Mouse (Mus musculus) liver, embryonic 13.5 days (tissue): ENCODE results near the gene Parp4. TPM values are rescaled to one million over a fixed set of nuclear protein-coding genes. Genes with fewer than 3 reads are reported as not detected.

Experiments used
- ATAC-seq: fragments of 200-750 bp; cut with Nextera tagmentation; 2 replicates; pipeline ENCODE4 v1.8.0; 2017; ENCODE audit warnings: low read depth, mild to moderate bottlenecking, moderate number of reproducible peaks, moderate library complexity
- DNase-seq: peaks from one replicate; pipeline ENCODE4 v3.0.0; 2022
- H3K27ac ChIP-seq: fragments of 300-500 bp; sonication (generic); 2 replicates; pipeline ENCODE4 v1.5.1; 2015; ENCODE audit warnings: moderate library complexity, mild to moderate bottlenecking, inconsistent platforms
- H3K27me3 ChIP-seq: fragments of 300-500 bp; sonication (generic); 2 replicates; pipeline ENCODE4 v1.6.1; 2015; ENCODE audit warnings: mild to moderate bottlenecking, inconsistent platforms
- H3K36me3 ChIP-seq: fragments of 300-500 bp; sonication (generic); 2 replicates; pipeline ENCODE4 v1.6.1; 2015; ENCODE audit warnings: mild to moderate bottlenecking, inconsistent platforms
- H3K4me1 ChIP-seq: fragments of 300-500 bp; sonication (generic); replicated peaks from 2 replicates; pipeline ENCODE4 v1.6.1; 2015; ENCODE audit warnings: inconsistent platforms
- H3K4me2 ChIP-seq: fragments of 300-500 bp; sonication (generic); 2 replicates; pipeline ENCODE4 v1.6.1; 2015; ENCODE audit warnings: inconsistent platforms, mild to moderate bottlenecking, moderate library complexity
- H3K4me3 ChIP-seq: fragments of 300-500 bp; sonication (generic); replicated peaks from 2 replicates; pipeline ENCODE4 v1.5.1; 2015; ENCODE audit warnings: mild to moderate bottlenecking, inconsistent platforms
- H3K9ac ChIP-seq: fragments of 300-500 bp; sonication (generic); 2 replicates; pipeline ENCODE4 v1.6.1; 2015; ENCODE audit warnings: mild to moderate bottlenecking, inconsistent platforms
- H3K9me3 ChIP-seq: fragments of 300-500 bp; sonication (generic); replicated peaks from 2 replicates; pipeline ENCODE4 v1.6.1; 2016; ENCODE audit warnings: inconsistent platforms
- WGBS: fragments of 180-500 bp; shearing (Covaris S2); methylation state at CpG from one replicate; pipeline ENCODE4 v1.1.7; 2015; ENCODE audit not compliant: insufficient replicate concordance; 5-methylcytosine and 5-hydroxymethylcytosine counted together
- polyA plus RNA-seq: library from polyadenylated mRNA; unstranded; fragments of >200 nt; fragmentation: Nextera tagmentation; extraction: Ambion mirVana; gene quantifications from 2 replicates; pipeline ENCODE4 v1.2.1, GENCODE M21; 2015

Parp4 gene
- polyA plus RNA-seq, 1 experiment from 2014 or later: 1.5 TPM

- Histone ChIP-seq H3K9me3 (no peaks in the 10 kb centered on the region), H3K4me3 (peak overlapping the region; percentile 89), H3K27ac (no peak overlapping the region), H3K4me1 (peaks cover 57% of the 10 kb centered on the region), H3K36me3 (no peaks in the 10 kb centered on the region), H3K4me2 (peak overlapping the region; percentile 80), H3K9ac (peak overlapping the region; percentile 61), H3K27me3 (no peaks in the 10 kb centered on the region)
- DNase-seq (no peak), ATAC-seq (no peak)
- WGBS: 71% methylated on average over 2 of the region's 2 CpGs
Observed at GRCm38 (mm10) chr14:56572546-56572945, 2.9 kb upstream of the Parp4 start.

- Histone ChIP-seq H3K9me3 (no peaks in the 10 kb centered on the region), H3K27ac (peak overlapping the region; percentile 11), H3K36me3 (no peaks in the 10 kb centered on the region), H3K4me2 (peak overlapping the region; percentile 75), H3K4me3 (peak overlapping the region; percentile 67), H3K9ac (peak overlapping the region; percentile 66), H3K4me1 (peaks cover 29% of the 10 kb centered on the region), H3K27me3 (no peaks in the 10 kb centered on the region)
- ATAC-seq: no peak
- 65% methylated on average over 18 of the region's 18 CpGs for WGBS
- DNase-seq: no peak
Observed at GRCm38 (mm10) chr14:56575969-56576901, 816 bp downstream of the Parp4 start.

GRCm38 (mm10) chr14:56579011-56579410 is 3.6 kb downstream of the Parp4 start:
- no peaks in the 10 kb centered on the region for H3K9me3 ChIP-seq
- no peak overlapping the region for H3K4me2 ChIP-seq
- H3K4me1 ChIP-seq: peaks cover 24% of the 10 kb centered on the region
- ATAC-seq (no peak), DNase-seq (no peak)
- H3K9ac ChIP-seq: no peak overlapping the region
- H3K4me3 ChIP-seq: no peak overlapping the region
- WGBS: 73% methylated on average over 8 of the region's 8 CpGs
- H3K27me3 ChIP-seq: no peaks in the 10 kb centered on the region
- H3K27ac ChIP-seq: no peak overlapping the region
- H3K36me3 ChIP-seq: no peaks in the 10 kb centered on the region

- H3K9me3 ChIP-seq: no peaks in the 10 kb centered on the region
- WGBS: 38% methylated on average over 5 of the region's 5 CpGs
- ATAC-seq (no peak), DNase-seq (no peak)
- no peak overlapping the region for H3K4me2 ChIP-seq
- peaks cover 6% of the 10 kb centered on the region for H3K4me1 ChIP-seq
- no peak overlapping the region for H3K27ac ChIP-seq
- no peak overlapping the region for H3K9ac ChIP-seq
- 0 out of 2 replicates have a peak, but pooled peaks cover 3% of the 10 kb centered on the region for H3K36me3 ChIP-seq
- H3K27me3 ChIP-seq: no peaks in the 10 kb centered on the region
- H3K4me3 ChIP-seq: no peak overlapping the region
Observed at GRCm38 (mm10) chr14:56581117-56581516, 5.7 kb downstream of the Parp4 start.

GRCm38 (mm10) chr14:56582294-56582693 is 6.9 kb downstream of the Parp4 start:
- 0 out of 2 replicates have a peak, but pooled peaks cover 3% of the 10 kb centered on the region for H3K36me3 ChIP-seq
- H3K4me3 ChIP-seq: no peak overlapping the region
- no peaks in the 10 kb centered on the region for H3K4me1 ChIP-seq
- no peaks in the 10 kb centered on the region for H3K9me3 ChIP-seq
- H3K27ac ChIP-seq: no peak overlapping the region
- WGBS: 78% methylated on average over 6 of the region's 6 CpGs
- no peak overlapping the region for H3K9ac ChIP-seq
- H3K4me2 ChIP-seq: no peak overlapping the region
- ATAC-seq (no peak), DNase-seq (no peak)
- no peaks in the 10 kb centered on the region for H3K27me3 ChIP-seq

DNA sequence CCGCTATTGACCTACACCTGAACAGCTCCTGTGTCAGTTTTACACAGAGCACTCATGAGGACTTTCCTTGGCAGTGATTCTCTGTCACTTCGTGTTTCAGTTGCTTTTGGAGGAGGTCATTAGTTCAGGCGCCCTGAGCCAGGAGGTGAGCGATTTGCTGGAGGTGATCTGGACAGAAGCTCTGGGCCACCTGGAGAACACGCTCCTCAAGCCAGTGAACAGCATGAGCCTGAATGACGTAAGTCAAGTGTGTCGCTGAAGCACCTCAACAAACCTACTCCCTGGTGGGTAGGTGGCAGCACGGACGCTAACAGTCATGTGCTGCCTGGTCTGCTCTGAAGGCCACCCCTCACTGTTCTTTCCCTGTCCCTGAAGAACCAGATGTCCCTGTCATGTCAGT is 16.8 kb downstream of the Parp4 start:
- ATAC-seq: no peak
- Histone ChIP-seq H3K4me3 (no peak overlapping the region), H3K9ac (no peak overlapping the region), H3K27ac (no peak overlapping the region), H3K4me1 (no peaks in the 10 kb centered on the region), H3K36me3 (peaks cover 22% of the 10 kb centered on the region; the same call in 1 of the 2 replicates), H3K27me3 (no peaks in the 10 kb centered on the region), H3K4me2 (no peak overlapping the region), H3K9me3 (no peaks in the 10 kb centered on the region)
- DNase-seq: no peak
- WGBS: 80% methylated on average over 9 of the region's 9 CpGs

GRCm38 (mm10) chr14:56594811-56595210 is 19.4 kb downstream of the Parp4 start:
- Histone ChIP-seq H3K9ac (no peak overlapping the region), H3K4me2 (no peak overlapping the region), H3K36me3 (peaks cover 22% of the 10 kb centered on the region; the same call in 1 of the 2 replicates), H3K27ac (no peak overlapping the region), H3K27me3 (no peaks in the 10 kb centered on the region), H3K9me3 (no peaks in the 10 kb centered on the region), H3K4me1 (no peaks in the 10 kb centered on the region), H3K4me3 (no peak overlapping the region)
- 76% methylated on average over 1 of the region's 1 CpGs for whole genome bisulfite sequencing
- DNase-seq (no peak), ATAC-seq (no peak)

GRCm38 (mm10) chr14:56598759-56599158 is 23.3 kb downstream of the Parp4 start:
- WGBS: 55% methylated on average over 6 of the region's 6 CpGs
- ATAC-seq: no peak
- Histone ChIP-seq H3K4me3 (no peak overlapping the region), H3K9me3 (no peaks in the 10 kb centered on the region), H3K36me3 (0 out of 2 replicates have a peak, but pooled peaks cover 9% of the 10 kb centered on the region), H3K9ac (no peak overlapping the region), H3K4me1 (no peaks in the 10 kb centered on the region), H3K27ac (no peak overlapping the region), H3K27me3 (no peaks in the 10 kb centered on the region), H3K4me2 (no peak overlapping the region)
- peak; percentile 50 for DNase-seq

DNA sequence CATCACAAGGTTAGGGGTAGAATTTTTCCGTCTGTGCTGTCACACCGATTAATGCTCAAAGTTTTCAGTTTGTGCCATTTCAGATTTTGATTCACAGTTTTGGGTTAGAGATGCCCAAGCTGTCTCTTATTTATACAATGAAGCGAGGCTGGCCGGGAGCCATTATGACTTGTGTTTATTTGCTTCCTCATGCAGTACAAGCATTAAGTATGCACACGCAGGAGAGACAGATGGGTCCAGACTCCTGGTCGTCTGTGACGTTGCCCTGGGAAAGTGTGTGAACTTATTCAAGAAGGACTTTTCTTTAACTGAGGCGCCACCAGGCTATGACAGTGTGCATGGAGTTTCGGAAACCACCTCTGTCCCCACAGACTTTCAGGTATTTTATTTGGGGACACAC is 26.6 kb downstream of the Parp4 start:
- Histone ChIP-seq H3K9me3 (no peaks in the 10 kb centered on the region), H3K4me3 (no peak overlapping the region), H3K27ac (no peak overlapping the region), H3K4me1 (no peaks in the 10 kb centered on the region), H3K4me2 (no peak overlapping the region), H3K27me3 (no peaks in the 10 kb centered on the region), H3K9ac (no peak overlapping the region), H3K36me3 (no peaks in the 10 kb centered on the region)
- WGBS: 79% methylated on average over 9 of the region's 9 CpGs
- ATAC-seq (no peak), DNase-seq (no peak)

GRCm38 (mm10) chr14:56604438-56604837 is 29.0 kb downstream of the Parp4 start:
- no peak overlapping the region for H3K9ac ChIP-seq
- H3K4me2 ChIP-seq: no peak overlapping the region
- H3K36me3 ChIP-seq: peaks cover 11% of the 10 kb centered on the region
- ATAC-seq: no peak
- no peak overlapping the region for H3K27ac ChIP-seq
- H3K4me3 ChIP-seq: no peak overlapping the region
- H3K9me3 ChIP-seq: no peaks in the 10 kb centered on the region
- 86% methylated on average over 5 of the region's 5 CpGs for WGBS
- DNase-seq: no peak
- no peaks in the 10 kb centered on the region for H3K27me3 ChIP-seq
- H3K4me1 ChIP-seq: no peaks in the 10 kb centered on the region

- peaks cover 17% of the 10 kb centered on the region for H3K36me3 ChIP-seq
Observed at GRCm38 (mm10) chr14:56605136-56605535, 29.7 kb downstream of the Parp4 start.

DNA sequence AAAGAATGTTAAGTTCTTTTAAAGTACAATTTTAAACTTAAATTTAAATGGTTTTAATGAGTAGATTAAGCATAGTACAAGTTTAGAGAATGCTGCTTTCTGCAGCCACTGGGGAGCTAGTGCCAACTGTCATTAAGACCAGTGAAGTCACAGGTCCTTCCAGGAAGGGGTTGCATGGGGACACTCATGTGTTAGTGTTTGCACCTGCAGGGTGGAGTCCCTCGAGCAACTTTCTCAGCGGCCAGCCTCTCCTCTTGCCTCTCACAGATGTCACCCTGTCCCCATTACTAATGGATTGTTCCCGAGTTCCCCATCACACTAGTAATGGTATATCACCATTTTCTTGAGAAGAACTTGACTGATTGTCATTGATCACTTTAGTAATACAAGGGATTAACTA is 37.8 kb downstream of the Parp4 start:
- Histone ChIP-seq H3K4me3 (no peak overlapping the region), H3K4me2 (no peak overlapping the region), H3K9me3 (no peaks in the 10 kb centered on the region), H3K27me3 (no peaks in the 10 kb centered on the region), H3K4me1 (no peaks in the 10 kb centered on the region), H3K27ac (no peak overlapping the region), H3K9ac (no peak overlapping the region), H3K36me3 (peaks cover 22% of the 10 kb centered on the region)
- ATAC-seq (no peak), DNase-seq (no peak)
- WGBS: 78% methylated on average over 3 of the region's 3 CpGs

More at GRCm38 (mm10) chr14:56605136-56605535, 29.7 kb downstream of the Parp4 start:
- no peaks in the 10 kb centered on the region for H3K4me1 ChIP-seq
- H3K9me3 ChIP-seq: no peaks in the 10 kb centered on the region
- 62% methylated on average over 4 of the region's 4 CpGs for WGBS
- DNase-seq (no peak), ATAC-seq (no peak)
- H3K9ac ChIP-seq: no peak overlapping the region
- no peaks in the 10 kb centered on the region for H3K27me3 ChIP-seq
- no peak overlapping the region for H3K27ac ChIP-seq
- H3K4me3 ChIP-seq: no peak overlapping the region
- no peak overlapping the region for H3K4me2 ChIP-seq
